Mouse (Mus musculus) induced T-regulatory cell, adult 2 months (primary cell): Measurements from ENCODE around the gene Trim46.

ENCODE experiments used
- DNase-seq: peaks from one replicate; pipeline ENCODE4 v3.0.0-alpha.2; 2012; ENCODE audit warnings: low read depth

Trim46 gene

GRCm38 (mm10) chr3:89246261-89247100 is at the start of gene Trim46:
TSS of gene Trim46 (minus strand) at chr3:89246309.
- DNase-seq, result peak; percentile 95

DNA sequence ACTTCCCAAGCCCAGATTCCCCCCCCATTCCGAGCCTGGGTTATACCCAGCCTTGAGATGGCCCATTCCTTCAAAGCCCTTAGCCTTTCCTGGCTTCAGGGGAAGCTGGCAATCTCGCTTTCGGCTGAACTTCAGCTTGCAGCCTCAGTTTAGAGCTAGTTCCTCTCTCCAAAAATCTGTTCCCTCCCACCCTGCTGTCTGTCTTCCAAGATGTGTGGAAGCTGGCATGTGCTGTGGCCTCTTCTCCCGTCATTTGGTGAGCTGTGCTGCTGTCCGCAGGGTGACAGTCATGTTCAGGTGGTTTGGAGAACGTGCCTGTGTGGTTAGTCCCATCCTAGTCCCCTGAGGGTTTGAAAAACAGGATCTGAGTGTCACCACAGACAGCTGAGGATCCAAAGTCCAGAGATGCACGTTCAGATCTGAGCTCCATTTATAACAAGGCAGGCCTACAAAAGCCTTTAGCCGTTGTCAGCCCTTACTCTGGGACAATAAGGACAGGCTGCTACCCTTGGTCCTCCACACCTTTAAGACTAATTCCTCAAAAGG is 49.6 kb upstream of the Trim46 start:
- DNase-seq, result no peak

DNA sequence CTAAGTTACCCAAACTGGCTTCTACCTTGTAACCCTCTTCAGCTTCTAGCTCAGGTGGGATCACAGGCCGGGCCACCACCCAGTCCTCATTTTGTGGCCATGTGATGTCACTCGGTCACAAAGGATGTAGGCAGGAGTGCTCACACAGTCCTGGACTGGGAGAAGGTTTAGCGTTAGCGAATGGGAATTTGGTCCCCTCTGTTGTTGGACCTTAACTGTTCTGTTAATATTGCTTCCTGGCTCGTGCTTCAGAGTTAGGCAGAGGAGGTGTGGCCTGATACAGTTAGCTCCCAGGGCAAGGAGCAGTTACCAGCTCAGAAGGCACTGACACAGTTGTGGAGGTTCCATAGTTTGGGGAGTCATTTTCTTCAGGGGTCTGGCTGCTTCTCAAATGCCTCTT is 48.1 kb upstream of the Trim46 start:
- no peak for DNase-seq

DNA sequence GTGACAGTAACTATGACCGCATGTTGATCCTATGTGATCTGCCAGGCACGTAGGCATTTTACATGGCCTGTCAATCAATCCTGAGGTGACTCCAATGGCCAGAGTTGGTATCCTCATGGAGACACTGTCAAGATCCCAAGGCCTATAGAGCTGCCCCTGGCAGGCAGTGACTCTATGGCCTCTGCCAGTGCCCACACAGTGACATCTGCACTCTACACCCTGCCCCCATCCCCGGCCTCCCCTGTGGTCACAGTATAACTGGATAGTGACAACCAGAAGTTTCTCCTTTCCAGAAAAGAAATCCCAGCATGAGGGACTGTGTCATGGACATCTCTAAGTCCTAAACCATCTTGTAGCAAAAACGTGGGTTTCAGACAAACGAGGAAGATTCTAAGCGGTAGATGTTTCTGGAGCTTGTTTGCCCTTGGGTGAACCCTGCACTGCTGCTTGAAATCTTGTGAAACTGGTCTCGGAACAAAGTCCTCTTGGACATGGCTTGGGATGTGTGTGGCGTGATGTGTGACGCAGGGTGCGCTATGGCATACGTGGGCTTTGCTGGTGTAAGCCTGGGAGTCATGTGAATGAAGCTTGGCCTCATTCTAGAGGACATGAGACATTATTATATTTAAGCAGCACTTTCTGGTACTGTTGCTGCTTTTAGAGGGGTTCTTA is 47.3 kb upstream of the Trim46 start:
- DNase-seq, result no peak

GRCm38 (mm10) chr3:89292303-89292702 is 46.2 kb upstream of the Trim46 start:
- no peak for DNase-seq

DNA sequence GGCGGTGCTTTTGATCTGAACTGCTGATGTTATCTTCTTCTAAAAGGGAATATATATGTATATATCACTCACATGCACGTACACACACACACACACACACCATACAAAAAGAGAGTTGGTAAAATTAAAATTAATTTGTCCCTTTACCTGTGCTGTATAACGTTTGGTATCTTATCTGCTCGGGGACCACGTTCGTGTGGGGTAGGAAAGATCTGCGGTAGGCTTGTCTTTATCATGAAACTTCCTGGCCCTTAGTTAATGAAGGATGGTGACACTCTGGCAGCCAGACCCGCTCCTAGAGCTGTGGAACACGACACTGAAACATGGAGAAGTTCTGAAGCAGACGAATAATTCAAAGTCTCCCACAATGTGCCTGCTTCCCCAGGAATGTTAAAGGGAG is 45.8 kb upstream of the Trim46 start:
- no peak for DNase-seq

- no peak for DNase-seq
Observed at GRCm38 (mm10) chr3:89288503-89288928, 42.4 kb upstream of the Trim46 start.

GRCm38 (mm10) chr3:89287286-89287685 is 41.2 kb upstream of the Trim46 start:
- DNase-seq, result no peak

DNA sequence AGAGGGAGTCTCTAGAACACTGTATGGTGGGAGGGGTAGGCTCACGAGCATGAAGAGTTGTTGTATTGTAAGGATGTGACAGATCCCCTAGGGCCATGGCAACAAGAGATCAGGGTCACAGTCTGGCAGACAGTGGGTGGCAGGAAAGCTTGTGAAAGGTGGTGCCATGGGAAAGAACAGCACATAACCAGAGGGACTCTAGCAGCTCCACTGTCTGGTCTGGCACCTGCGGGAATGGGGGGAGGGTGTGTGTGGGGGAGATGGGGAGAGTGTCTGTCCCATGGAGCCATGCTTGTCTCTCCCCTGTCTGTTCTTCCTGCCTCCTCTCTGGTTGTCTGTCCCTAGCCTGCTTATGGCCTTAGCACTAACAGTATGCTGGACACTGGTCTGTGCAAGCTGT is 39.4 kb upstream of the Trim46 start:
- DNase-seq, result no peak

DNA sequence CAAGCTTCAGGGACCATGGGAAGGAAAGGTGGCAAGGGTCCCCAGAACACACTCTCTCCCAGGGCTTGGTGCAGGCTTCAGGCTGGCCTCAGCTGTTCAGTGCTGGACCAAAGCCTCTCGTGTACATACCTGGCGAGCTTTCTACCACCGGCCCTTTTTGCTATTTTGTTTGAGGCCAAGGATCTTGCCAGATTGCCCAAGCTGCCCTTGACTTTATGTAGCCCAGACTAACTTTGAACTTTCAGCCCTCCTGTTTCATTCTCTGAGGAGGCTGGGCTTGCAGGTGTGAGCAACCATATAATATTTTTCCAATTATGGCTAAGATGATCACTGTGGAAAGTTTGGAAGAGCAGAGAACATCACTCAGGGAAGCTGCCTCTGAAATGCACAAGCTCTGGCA is 38.2 kb upstream of the Trim46 start:
- no peak for DNase-seq

DNA sequence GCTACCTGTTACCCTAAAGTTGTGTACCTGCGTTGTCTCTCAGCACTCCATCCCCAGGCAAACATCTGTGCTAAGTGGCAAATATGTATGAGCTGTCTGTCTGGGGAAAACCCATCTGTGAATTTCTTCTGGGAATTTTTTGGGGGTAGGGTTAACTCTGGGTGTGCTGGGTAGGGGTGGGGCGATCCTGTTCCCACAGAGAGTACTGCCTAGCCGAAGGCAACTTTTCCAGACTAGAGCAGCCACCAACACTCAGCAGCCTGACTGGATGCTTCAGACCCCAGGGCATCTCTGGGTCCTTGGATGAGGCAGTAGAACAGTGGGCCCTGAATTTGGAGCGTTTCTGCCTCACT is 36.2 kb upstream of the Trim46 start:
- DNase-seq, result no peak

DNA sequence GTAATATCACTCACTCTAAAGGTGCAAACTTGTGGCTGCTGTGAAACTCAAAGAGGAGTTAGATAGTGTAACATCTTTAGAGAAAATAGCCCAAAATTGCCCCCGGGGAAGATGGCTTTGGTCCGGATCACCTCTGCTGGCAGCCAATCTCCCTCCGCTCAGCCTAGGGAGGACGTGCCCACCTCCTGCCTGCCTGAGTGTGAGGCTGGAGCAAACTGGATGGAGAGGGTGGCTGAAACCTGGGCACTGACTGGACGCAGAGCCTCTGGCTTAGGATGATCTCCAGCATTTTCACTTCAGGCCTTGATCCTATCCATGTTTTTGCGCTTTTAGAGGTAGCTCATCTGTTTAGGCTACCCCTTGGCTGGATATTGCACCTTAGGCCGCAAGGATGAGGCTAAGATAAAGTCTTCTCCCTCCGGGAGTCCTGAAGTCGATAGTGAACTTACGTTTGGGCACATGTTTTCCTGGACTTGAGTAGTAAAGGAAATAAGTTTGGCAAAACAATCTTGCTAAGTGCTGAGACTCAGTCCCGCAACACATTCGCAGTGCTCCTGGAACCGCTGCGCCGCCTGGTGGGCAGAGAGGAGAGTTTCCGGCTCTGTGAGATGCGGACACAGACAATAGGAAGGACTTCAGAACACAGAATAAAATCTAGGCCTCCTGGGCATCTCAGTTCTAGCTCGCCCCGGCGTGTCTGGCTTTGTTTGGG is 35.6 kb upstream of the Trim46 start:
- DNase-seq, result peak; percentile 93

DNA sequence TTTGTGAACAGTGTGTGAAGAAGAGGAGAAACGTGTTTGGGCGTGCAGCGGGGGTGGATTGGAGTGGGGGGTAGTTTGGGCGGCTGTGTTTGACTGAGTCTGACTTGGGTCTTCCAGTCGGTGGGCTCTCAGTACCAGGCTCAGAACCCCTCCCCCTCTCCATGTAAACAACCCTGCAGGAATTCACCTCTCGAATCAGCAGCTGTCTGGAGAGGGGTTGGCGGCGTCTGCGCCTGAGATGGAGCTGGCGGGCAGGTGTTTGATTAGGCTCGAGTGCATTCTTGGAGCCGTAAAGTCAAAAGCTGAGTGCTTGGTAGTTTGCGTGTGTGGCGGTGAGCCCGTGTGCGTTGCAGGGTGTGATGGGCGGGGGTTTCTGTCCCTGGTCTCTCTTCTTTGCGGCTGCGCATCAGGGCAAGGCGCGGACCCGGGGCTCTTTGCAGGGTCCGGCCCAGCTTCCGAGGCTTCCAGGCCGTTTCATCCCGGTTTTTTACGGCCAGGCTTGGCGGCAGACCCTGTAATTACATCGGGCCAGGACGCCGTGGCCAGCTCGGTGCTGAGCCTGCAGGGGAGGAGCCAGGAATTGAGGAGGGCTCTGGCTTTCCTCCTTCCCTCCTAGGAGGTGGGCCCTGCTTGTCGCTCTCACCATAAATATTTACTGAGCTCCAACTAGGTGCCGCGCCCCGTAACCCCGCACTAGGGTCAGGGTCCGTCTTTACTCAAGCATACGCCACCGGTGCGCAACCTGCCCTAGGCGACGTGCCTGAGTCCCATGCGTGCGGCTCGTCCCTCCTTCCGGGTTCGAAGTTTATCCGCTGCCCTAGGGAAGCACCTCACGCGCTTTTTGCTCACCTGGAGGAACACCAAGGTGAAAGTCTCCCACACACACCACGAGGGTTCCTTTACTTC is 34.8 kb upstream of the Trim46 start, which contains the start of gene Efna1:
Gene Efna1, minus strand, starts transcription at position 537 of the 906 bp plus-strand sequence.
- DNase-seq, result peak; percentile 60

- DNase-seq, result peak; percentile 47
Observed at GRCm38 (mm10) chr3:89280050-89280605, 34.0 kb upstream of the Trim46 start.

DNA sequence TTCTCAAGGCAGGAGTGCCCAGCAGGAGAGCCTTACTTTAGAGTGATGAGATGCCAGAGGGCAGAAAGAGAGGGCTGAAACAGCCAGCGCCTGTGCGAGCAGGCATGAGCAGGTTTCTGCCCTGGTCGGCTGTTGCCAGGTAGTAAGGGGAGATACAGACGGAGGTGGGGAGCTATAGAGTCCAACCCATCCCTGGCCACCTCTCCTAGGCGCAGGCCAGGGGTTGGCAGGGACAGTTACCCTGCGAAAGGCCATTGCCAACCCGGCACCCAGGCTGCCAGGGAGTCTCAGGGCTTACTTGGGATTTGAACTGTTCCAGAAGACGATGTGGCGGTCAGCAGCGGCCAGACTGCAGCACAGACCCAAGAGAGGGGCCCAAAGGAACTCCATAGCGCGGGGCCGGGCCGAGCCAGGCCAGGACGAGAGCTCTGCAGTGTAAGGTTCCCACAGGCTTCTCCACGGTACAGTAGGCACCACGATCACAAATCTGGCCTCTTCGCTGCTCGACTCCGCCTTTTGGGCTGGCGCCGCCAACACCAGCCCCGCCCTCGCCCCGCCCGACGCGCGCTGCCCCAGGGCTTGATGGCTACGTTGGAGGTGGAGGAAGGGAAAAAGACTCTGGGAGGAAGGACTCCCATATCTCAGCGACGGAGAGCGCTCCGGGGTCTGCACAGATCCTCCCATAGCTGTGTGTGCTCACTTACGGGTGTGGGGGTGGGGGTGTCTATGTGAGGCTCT is 33.2 kb upstream of the Trim46 start:
- peak; percentile 80 for DNase-seq

DNA sequence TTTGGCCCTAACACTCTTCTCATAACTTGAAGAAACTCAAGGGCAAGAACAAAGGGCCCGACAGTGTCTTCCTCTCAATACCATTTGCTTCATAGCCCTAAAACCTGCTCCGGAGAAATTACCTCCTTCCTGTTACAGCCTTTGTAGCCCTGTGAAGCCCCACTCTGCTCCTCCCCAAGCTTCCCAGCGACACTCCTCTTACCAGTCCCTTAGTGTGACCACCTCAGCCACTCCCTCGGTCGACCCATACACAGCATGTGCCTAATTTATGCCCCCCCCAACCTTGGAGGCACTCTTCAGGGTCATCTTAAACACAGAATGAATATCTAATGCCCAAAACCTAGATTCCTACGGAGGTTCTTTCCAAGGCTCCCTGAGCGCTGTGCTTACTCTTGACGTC is 32.5 kb upstream of the Trim46 start:
- no peak for DNase-seq

DNA sequence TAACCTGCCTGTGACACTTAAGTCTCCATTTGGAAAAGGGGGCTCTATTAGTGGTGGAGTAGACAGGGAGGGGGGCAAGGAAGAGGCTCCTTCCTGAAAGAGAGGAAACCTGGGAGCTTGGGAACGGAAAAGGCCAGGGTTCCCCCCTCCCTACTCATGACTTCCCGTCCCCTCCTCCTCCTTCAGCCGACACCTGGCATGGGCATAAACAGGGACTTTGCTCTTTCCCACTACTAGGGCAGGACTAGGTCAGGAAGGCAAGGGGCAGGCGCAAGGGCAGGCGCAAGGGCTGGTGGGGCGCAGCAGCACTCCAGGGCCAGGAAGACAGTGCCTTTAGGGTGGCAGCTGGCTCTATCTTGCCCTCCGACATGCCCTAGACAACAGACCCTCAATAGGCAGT is 32.0 kb upstream of the Trim46 start:
- no peak for DNase-seq

DNA sequence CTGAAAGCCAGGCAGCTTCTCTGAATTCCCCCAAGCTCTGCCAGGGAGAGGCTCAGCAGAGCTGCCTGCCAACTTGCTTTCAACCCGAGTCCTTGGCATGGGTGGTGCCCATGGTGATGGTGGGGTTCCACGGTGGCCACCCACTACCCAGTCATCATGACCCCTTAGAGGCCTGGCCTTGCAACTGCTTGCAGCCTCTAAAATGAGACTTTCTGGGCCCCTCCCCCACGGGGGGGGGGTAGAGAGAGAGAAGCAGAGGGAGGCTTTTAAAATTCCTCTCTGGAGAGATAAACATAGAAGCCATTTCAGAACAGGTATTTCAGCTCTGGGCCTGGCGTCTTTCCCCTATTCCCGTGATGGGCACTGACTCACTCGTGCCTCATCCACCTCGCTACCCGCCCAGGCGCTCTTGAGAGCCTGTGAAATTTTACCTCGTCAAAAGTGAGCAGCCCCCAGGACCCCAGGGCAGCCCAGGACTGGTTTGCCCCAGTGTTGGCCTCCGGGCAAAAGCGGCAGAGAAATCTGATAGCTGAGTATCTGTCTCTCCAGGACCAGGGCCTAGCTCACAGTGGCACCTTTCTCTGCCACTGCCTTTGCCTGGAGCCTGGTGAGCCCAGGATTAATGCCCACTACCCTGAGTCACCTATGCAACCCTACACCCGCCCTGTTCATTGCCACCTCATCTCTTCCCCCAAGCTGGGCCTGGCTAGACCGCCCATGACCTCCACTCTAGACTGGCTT is 31.3 kb upstream of the Trim46 start:
- DNase-seq, result no peak

- no peak for DNase-seq
Observed at GRCm38 (mm10) chr3:89276061-89276460, 30.0 kb upstream of the Trim46 start.

- DNase-seq, result no peak
Observed at GRCm38 (mm10) chr3:89271760-89272159, 25.7 kb upstream of the Trim46 start.
